Mouse (Mus musculus) cortical plate, adult 2 months (tissue): ENCODE measurements at regions not wholly inside any gene's neighbourhood (a gene's known extent, or its start where the extent isn't known, plus 50 kb on each side); places are given as distances from the start of the nearest gene placed in this dataset.

Experiments
- CTCF ChIP-seq: fragments of 200-500 bp; IDR thresholded peaks from 2 replicates; pipeline ENCODE4 v1.5.1; 2011; ENCODE audit warnings: mild to moderate bottlenecking, control low read depth, low read length; ENCODE audit not compliant: insufficient read depth; ENCODE audit errors: extremely low read depth
- POLR2A ChIP-seq: fragments of 200-500 bp; IDR thresholded peaks from 2 replicates; pipeline ENCODE4 v1.6.1; 2011; ENCODE audit warnings: mild to moderate bottlenecking, low read length, control low read depth; ENCODE audit not compliant: insufficient read depth; ENCODE audit errors: extremely low read depth

- TF ChIP-seq CTCF = no peak
- no peak for TF ChIP-seq POLR2A
Observed at GRCm38 (mm10) chr12:16006286-16006685, 189.6 kb upstream of the Trib2 start.
